ENCODE assay signal across 8 mouse cellular contexts in genomic region chr3:115713417-115714048, GRCm38 (mm10). TPM values are rescaled to one million over a fixed set of nuclear protein-coding genes. Genes with fewer than 3 reads are reported as not detected.
DNase-seq lines count a peak whose midpoint lies in the region; ATAC-seq and TF ChIP-seq lines count a peak whose summit lies in the region.

No protein-coding gene starts in this region.

- no peaks in the 10 kb centered on the region for H3K27me3 ChIP-seq in forebrain, embryonic 16.5 days (replicated peaks; ENCODE audit: control insufficient read depth, insufficient read depth, low read length)
- H3K27me3 ChIP-seq in midbrain, embryonic 16.5 days (ENCODE audit: control insufficient read depth, insufficient read depth, low read depth, low read length), result peaks cover 4% of the 10 kb centered on the region; the same call in 1 of the 2 replicates

- TF ChIP-seq CTCF in left cerebral cortex, adult 2 months (IDR thresholded peaks at IDR 0.05), result no peak

- no peaks in the 10 kb centered on the region for H3K36me3 ChIP-seq in forebrain, embryonic 16.5 days (ENCODE audit: control insufficient read depth, insufficient read depth)
- no peaks in the 10 kb centered on the region; the same call in 1 of the 2 replicates for H3K36me3 ChIP-seq in midbrain, embryonic 16.5 days (ENCODE audit: control insufficient read depth, insufficient read depth, low read length)

- peak overlapping the region; percentile 15 for H3K9ac ChIP-seq in forebrain, embryonic 16.5 days (replicated peaks; ENCODE audit: low read depth, low read length)
- peak overlapping the region; percentile 20; the same call in 1 of the 2 replicates for H3K9ac ChIP-seq in midbrain, embryonic 16.5 days (ENCODE audit: low read depth, low read length)

- peak overlapping the region; percentile 88 for H3K4me2 ChIP-seq in forebrain, embryonic 16.5 days (ENCODE audit: low read length)
- H3K4me2 ChIP-seq in midbrain, embryonic 16.5 days (ENCODE audit: low read length), result peak overlapping the region; percentile 96

- 1% methylated on average over 22 of the region's 22 CpGs for WGBS in forebrain, embryonic 16.5 days
- 12% methylated on average over 22 of the region's 22 CpGs for WGBS in midbrain, embryonic 16.5 days

- no peaks in the 10 kb centered on the region for H3K9me3 ChIP-seq in forebrain, embryonic 16.5 days (ENCODE audit: control insufficient read depth, low read length)
- H3K9me3 ChIP-seq in midbrain, embryonic 16.5 days (replicated peaks; ENCODE audit: control insufficient read depth, low read length, poor library complexity, severe bottlenecking), result no peaks in the 10 kb centered on the region

- no peak for DNase-seq in left cerebral cortex, adult 2 months (ENCODE audit: extremely low spot score in 1 of 2, low spot score in 2 of 2)
- no peak for DNase-seq in left cerebral cortex, adult 9 months (ENCODE audit: low spot score in 2 of 2)
- DNase-seq in kidney, postnatal 10 days, result peak; percentile 18
- no peak for DNase-seq in urinary bladder, adult 18-20 months (ENCODE audit: low spot score in 2 of 2)
- DNase-seq in gastrocnemius, adult 8-10 months (ENCODE audit: low spot score in 2 of 2), result no peak
- DNase-seq in testis, postnatal 10 days (ENCODE audit: low spot score), result no peak

- intact Hi-C loops in left cerebral cortex, adult 2 months (cut with DNase I), result loop anchor here (2.0 to 5.0 kb wide), 5 partner anchors 51 to 263 kb away; no protein-coding TSS in a partner anchor

- ATAC-seq in forebrain, embryonic 16.5 days, result no peak
- no peak for ATAC-seq in midbrain, embryonic 16.5 days

- H3K4me3 ChIP-seq in left cerebral cortex, adult 2 months, result peak overlapping the region; percentile 60
- H3K4me3 ChIP-seq in forebrain, embryonic 16.5 days (replicated peaks; ENCODE audit: low read length), result peak overlapping the region; percentile 52
- peak overlapping the region; percentile 54 for H3K4me3 ChIP-seq in midbrain, embryonic 16.5 days (ENCODE audit: low read depth, low read length)

- H3K27ac ChIP-seq in left cerebral cortex, adult 2 months, result peak overlapping the region; percentile 84
- peak overlapping the region; percentile 3; the same call in 1 of the 2 replicates for H3K27ac ChIP-seq in forebrain, embryonic 16.5 days (ENCODE audit: low read length)
- H3K27ac ChIP-seq in midbrain, embryonic 16.5 days (ENCODE audit: low read length), result peak overlapping the region; percentile 26

- peaks cover 10% of the 10 kb centered on the region for H3K4me1 ChIP-seq in forebrain, embryonic 16.5 days (replicated peaks; ENCODE audit: control insufficient read depth, insufficient read depth, low read length)
- peaks cover 7% of the 10 kb centered on the region; the same call in 1 of the 2 replicates for H3K4me1 ChIP-seq in midbrain, embryonic 16.5 days (ENCODE audit: control insufficient read depth, insufficient read depth, low read length)

RNA-seq across cellular contexts. Expression of gene S1pr1, which starts 1.3 kb away (rescaled TPM):
- total RNA-seq in left cerebral cortex, adult 2 months (2021), result 100 to 1,000 TPM in 1 of 2 experiments, 10 to 100 TPM in 1; 90.6 to 118 TPM
- 26.4 and 35.0 TPM in 2 replicates for polyA plus RNA-seq in forebrain, embryonic 16.5 days (2015; fragmentation: Nextera tagmentation; extraction: Ambion mirVana)
- 23.6 and 29.9 TPM in 2 replicates for polyA plus RNA-seq in midbrain, embryonic 16.5 days (2015; fragmentation: Nextera tagmentation; extraction: Ambion mirVana)
- total RNA-seq in gastrocnemius, adult 8-10 months (2022), result 10 to 100 TPM; 10.6 to 15.0 (median 13.7) TPM

Comparison
In these comparisons a context has a peak if more than half of its experiments do, and no peak if none do; other contexts are left out.
1. H3K27ac ChIP-seq: peak in every context shown above with its lines; median percentile 84 in left cerebral cortex, adult 2 months; 26 in midbrain, embryonic 16.5 days; 3 in forebrain, embryonic 16.5 days.
2. RNA of gene S1pr1, which starts 1.3 kb away (total RNA-seq): 90.6 to 118 TPM in left cerebral cortex, adult 2 months; 10.6 to 15.0 TPM in gastrocnemius, adult 8-10 months; every median in the first group is over 4 times any median in the second.
3. Peak in every context shown above with its lines, with median percentiles within 50 percentile points of each other: H3K4me3 ChIP-seq.